Mouse (Mus musculus): ENCODE data around the gene Plk5.

DNA sequence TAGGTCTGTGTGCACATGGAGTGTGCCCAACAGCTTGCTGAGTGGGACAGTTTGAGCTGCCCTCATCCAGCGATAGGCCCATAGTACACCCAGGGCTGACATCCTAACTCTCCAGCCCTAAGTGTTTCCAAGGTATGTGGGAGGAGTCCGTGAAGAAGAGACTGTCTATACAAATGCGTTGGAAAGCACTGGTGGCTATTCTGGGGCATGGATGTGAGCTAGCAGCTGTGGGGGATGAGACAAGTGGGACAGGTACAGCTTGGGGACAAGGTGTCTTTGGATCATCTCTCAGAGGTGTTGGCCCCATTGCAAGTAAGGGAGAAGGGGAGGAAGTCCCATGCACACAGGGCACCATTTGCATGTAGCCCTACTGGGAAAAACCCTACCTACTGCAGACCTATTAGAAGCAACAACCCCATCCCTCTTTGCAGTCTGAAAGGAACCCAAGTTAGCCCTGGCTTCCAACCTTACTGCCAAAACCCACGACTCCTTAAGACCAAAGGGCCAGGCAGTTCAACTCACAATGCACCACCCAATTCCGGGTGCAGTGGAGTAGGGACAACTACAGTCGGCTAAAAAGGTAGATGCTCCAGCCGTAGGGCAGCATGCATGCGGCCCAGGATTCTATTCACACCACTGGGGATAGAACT lies 41.4 kb downstream of the Plk5 start:
- TF ChIP-seq EP300 (IDR thresholded peaks at IDR 0.05) (no peak), CTCF (IDR thresholded peaks at IDR 0.05) (no peak)

Data from lung, postnatal 0 days (tissue).